8 mouse cellular contexts compared by ENCODE assay signal in the genomic region with DNA sequence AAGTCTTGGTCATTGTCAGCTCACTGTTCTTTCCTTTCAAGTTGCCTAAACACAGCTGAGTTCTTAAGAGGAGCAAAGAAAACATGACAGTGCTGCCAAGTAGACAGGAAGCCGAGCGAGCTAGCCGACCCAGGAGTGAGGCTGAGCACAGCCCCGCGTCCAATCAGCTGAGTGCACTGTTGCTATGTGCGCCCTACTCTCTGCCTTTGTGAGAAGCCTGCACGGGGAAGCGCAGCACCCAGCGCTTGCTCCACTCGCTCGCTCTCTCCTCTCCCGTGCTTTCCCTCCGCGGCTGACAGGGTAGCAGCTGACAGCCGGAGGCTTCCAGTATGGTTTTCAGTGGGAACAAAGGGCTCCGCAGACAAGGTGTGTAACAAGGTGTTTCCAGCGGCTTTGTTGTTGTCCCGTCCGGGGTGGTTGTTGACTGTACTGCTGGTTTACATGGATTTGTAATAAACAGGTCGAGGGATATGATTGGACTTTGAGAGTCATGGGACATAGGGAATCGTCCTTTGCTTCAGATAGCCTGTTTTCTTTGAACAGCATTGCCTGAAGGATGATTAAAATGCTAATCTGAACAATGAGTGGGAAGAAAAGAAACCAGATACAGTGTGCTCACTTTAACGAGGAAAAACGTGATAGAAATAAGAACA. TPM values are rescaled to one million over a fixed set of nuclear protein-coding genes. Genes with fewer than 3 reads are reported as not detected.
DNase-seq lines count a peak whose midpoint lies in the region; ATAC-seq lines count a peak whose summit lies in the region.

No protein-coding gene starts in this region.

- H3K4me2 ChIP-seq in intestine, embryonic 15.5 days (replicated peaks) = peak overlapping the region; percentile 70

- DNase-seq in adrenal gland, adult 18-20 months (ENCODE audit: low spot score in 2 of 2) = peak; percentile 74 to 83
- peak; percentile 90 for DNase-seq in embryo, embryonic 10.5 days (ENCODE audit: low spot score)
- DNase-seq in gastrocnemius, postnatal 4 days (ENCODE audit: low spot score in 2 of 2) = peak; percentile 66 to 84
- DNase-seq in left cerebral cortex, postnatal 14 days (ENCODE audit: low spot score in 2 of 2) = peak; percentile 92 to 97
- DNase-seq in right cerebral cortex, postnatal 14 days = peak; percentile 85
- DNase-seq in urinary bladder, postnatal 25 days (ENCODE audit: low spot score) = peak; percentile 74

- H3K36me3 ChIP-seq in intestine, embryonic 15.5 days = no peaks in the 10 kb centered on the region

- WGBS in intestine, embryonic 15.5 days = under 1% methylated on average over 23 of the region's 23 CpGs

- no peaks in the 10 kb centered on the region for H3K27me3 ChIP-seq in intestine, embryonic 15.5 days (replicated peaks)

- H3K4me3 ChIP-seq in intestine, embryonic 15.5 days (replicated peaks) = peak overlapping the region; percentile 49

- H3K9ac ChIP-seq in intestine, embryonic 15.5 days = peak overlapping the region; percentile 53

- peaks cover 9% of the 10 kb centered on the region for H3K4me1 ChIP-seq in intestine, embryonic 15.5 days (replicated peaks)

- H3K27ac ChIP-seq in intestine, embryonic 15.5 days = peak overlapping the region; percentile 87

- intact Hi-C loops in left cerebral cortex, postnatal 14 days (cut with DNase I) = no loop called here

- no peaks in the 10 kb centered on the region for H3K9me3 ChIP-seq in intestine, embryonic 15.5 days

- ATAC-seq in intestine, embryonic 15.5 days = peak; percentile 100
- peak; percentile 99 for ATAC-seq in megakaryocyte-erythroid progenitor cell, adult 5-6 weeks (replicated peaks; ENCODE audit: low FRiP score, low TSS enrichment, poor library complexity, severe bottlenecking)

RNA-seq across cellular contexts. Expression of a gene that starts 23.4 kb away (rescaled TPM):
- 10 to 100 TPM; 65.1 to 78.0 TPM for total RNA-seq in adrenal gland, adult 18-20 months (2021)
- total RNA-seq in gastrocnemius, postnatal 4 days (2021) = 10 to 100 TPM; 23.7 to 36.8 TPM
- 6.4 and 7.8 TPM in 2 replicates for polyA plus RNA-seq in intestine, embryonic 15.5 days (2015; fragmentation: Nextera tagmentation; extraction: Ambion mirVana)
- total RNA-seq in left cerebral cortex, postnatal 14 days (2021) = 10 to 100 TPM; 34.2 to 37.3 TPM
- total RNA-seq in megakaryocyte-erythroid progenitor cell, adult 5-6 weeks (2014; fragmentation: Nextera tagmentation) = 2.6 and 9.3 TPM in 2 replicates
- 5.7 and 6.3 TPM in 2 replicates for total RNA-seq in megakaryocyte-erythroid progenitor cell, adult 5-6 weeks (2017)

Comparison
In these comparisons a context has a peak if more than half of its experiments do, and no peak if none do; other contexts are left out.
1. Peak in every context shown above with its lines: DNase-seq, ATAC-seq, H3K4me3 ChIP-seq and H3K27ac ChIP-seq.